Mouse (Mus musculus) brain, adult 2 months (tissue): Measurements from ENCODE around the gene Fam217b.

Experiments used
- DNase-seq: peaks from one replicate; pipeline ENCODE4 v3.0.0; 2011; ENCODE audit warnings: low read depth, low spot score

Fam217b gene

GRCm38 (mm10) chr2:178437311-178437710 lies 23.0 kb downstream of the Fam217b start:
- DNase-seq, result peak; percentile 53

- no peak for DNase-seq
These were observed 35.1 kb downstream of the Fam217b start for GRCm38 (mm10) chr2:178449386-178449785.

GRCm38 (mm10) chr2:178450236-178450635 lies 35.9 kb downstream of the Fam217b start:
- DNase-seq, result no peak

GRCm38 (mm10) chr2:178450961-178451360 lies 36.6 kb downstream of the Fam217b start:
- DNase-seq, result no peak

GRCm38 (mm10) chr2:178454664-178455516 lies 40.6 kb downstream of the Fam217b start:
- peak; percentile 36 for DNase-seq

GRCm38 (mm10) chr2:178457414-178457813 lies 43.1 kb downstream of the Fam217b start:
- DNase-seq, result no peak

- no peak for DNase-seq
These were observed 46.0 kb downstream of the Fam217b start for GRCm38 (mm10) chr2:178460353-178460752.

GRCm38 (mm10) chr2:178471546-178472480 lies 57.5 kb downstream of the Fam217b start:
- DNase-seq, result no peak

- DNase-seq, result no peak
These were observed 59.6 kb downstream of the Fam217b start for GRCm38 (mm10) chr2:178473916-178474315.
